Mouse (Mus musculus) cerebral cortex, adult 2 months (tissue): Measurements from ENCODE around the gene Pbld2.

Source experiments
- WGBS: fragments of 180-500 bp; shearing (Covaris S2); methylation state at CpG from one replicate; pipeline ENCODE4 v1.1.7; 2018; 5-methylcytosine and 5-hydroxymethylcytosine counted together

Gene Pbld2

DNA sequence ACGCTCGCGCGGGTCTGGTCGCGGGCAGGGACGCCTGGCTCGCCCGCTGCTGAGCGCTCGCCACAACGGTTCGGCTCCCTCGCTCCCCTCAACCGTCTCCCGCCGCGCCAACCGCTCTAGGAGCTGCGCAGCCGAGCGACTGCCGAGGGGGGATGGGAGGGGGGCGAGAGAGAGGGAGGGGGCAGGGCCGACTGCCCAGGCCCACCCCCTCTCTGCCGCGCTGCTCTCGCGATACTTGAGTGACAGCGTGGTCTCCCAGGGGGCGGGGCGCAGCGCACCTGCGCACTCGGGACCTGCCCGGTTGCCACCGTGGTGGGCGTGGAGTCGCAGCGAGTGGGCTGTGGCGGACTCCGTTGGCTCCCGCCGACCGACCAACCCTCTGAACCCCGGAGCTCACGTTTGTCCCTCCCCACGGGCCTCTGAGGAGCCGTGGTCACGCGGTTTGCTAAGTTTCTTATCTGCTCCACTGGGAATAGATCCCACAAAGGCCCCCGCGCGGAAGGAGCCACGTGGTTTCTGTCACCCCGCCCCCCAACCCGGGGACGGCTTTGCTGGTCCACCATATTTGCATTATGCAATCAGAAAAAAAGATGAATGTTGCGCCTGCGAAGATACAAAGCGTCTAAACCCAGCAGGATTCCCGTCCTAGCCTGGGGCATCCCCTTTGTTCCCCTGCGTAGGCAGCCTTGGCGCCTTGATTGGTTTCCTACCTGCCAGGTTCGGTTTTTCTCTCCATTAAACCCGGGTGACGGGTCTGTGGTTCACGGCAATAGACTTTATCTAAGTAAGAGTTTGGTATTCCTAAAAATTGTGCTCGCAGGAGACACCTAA, at the start of gene Pbld2, which contains the start of gene Hnrnph3:
Pbld2 (plus strand) TSS at position 567 of the 831 bp plus-strand sequence.
Hnrnph3 (minus strand) TSS at position 469 of the 831 bp plus-strand sequence.
- under 1% methylated on average over 69 of the region's 69 CpGs for WGBS

DNA sequence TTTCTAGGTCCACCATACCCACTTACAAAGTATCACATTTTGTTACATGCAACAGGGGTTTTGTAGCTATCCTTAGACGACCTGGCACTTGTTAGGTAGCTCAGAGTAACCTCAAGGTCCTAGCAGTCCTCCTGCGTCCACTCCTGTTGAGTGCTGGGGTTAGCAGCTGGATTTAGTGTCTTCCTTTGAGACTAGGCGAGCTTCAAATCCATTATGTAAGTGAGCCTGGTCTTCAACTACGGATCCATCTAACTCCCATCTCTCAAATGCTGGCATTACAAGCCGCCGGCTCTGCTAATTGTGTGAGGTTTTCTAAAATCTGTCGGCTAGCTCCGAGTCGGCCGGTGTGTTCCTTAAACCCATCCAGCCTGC, 44.5 kb upstream of the Pbld2 start:
- 12% methylated on average over 10 of the region's 10 CpGs for WGBS

GRCm38 (mm10) chr10:62980039-62980954, 43.8 kb upstream of the Pbld2 start, which contains the start of gene Rufy2:
Gene Rufy2, plus strand, starts transcription at chr10:62980223.
- under 1% methylated on average over 74 of the region's 77 CpGs for WGBS

GRCm38 (mm10) chr10:62984072-62984471, 40.0 kb upstream of the Pbld2 start:
- WGBS = 91% methylated on average over 11 of the region's 11 CpGs

- 84% methylated on average over 6 of the region's 6 CpGs for WGBS
Measured at GRCm38 (mm10) chr10:62984495-62984894, 39.6 kb upstream of the Pbld2 start.

DNA sequence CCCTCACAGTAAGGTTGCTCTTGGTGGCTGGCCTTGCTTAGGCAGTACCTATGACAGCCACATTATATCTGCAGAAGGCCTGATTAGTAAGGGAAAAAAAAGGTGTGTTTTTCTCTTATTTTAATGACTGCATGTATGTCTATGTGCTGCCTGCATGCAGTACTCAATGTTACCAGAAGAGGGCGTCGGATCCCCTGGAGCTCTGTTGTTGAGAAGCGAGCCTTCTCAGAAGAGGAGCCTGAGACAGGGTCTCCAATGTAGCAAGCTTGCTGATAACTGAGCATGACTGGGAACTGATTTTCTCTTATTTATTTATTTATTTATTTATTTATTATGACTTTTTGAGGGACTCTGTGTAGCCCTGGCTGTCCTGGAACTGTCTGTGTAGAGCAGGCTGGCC, 36.8 kb upstream of the Pbld2 start:
- WGBS = 30% methylated on average over 3 of the region's 3 CpGs

- 94% methylated on average over 15 of the region's 15 CpGs for WGBS
Measured at GRCm38 (mm10) chr10:62990636-62991035, 33.5 kb upstream of the Pbld2 start.

DNA sequence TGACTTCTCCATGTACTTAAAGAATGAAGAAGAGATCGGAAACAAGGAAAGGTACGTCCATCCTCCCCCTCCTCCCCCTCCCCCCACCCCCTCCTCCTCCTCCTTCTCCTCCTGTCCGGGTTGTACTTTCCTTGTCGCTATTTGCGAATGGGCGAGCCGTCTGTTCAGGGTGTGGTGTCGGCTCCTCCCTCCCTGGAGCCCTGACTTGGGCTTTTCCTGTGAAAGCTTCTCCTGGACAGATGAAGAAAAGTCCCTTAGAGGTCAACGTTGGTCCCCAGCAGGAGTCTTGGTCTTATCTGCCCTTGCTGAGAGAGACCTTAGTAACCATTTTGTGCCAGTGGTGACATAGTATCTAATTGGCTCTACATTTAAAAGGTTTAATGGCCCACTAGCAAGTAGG, 30.1 kb upstream of the Pbld2 start:
- whole genome bisulfite sequencing = 68% methylated on average over 6 of the region's 9 CpGs

GRCm38 (mm10) chr10:63000584-63000983, 23.5 kb upstream of the Pbld2 start:
- WGBS = 45% methylated on average over 9 of the region's 9 CpGs

DNA sequence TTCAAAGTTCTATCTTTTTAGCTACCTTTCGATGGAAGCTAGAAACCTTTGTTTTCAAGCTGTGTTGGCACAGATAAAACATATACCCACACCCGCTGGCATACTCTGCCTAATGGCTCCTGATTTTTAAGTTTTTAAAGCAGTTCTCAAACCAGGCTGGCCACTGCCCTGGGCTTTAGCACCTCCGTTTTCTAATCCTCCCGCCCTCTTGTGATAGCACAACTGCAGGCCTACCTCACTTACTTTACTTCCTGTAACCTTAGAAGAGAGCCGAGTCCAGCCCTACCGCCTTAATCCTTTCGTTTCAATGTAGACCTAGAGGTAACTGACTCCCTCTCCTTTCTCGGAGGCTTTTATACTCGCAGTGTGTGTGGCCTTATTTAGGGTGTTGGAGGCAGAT, 20.9 kb upstream of the Pbld2 start:
- 70% methylated on average over 9 of the region's 9 CpGs for WGBS

GRCm38 (mm10) chr10:63004556-63004955, 19.6 kb upstream of the Pbld2 start:
- WGBS = 57% methylated on average over 9 of the region's 9 CpGs

- WGBS = 51% methylated on average over 3 of the region's 3 CpGs
Measured at GRCm38 (mm10) chr10:63008193-63008592, 15.9 kb upstream of the Pbld2 start.

GRCm38 (mm10) chr10:63010268-63010667, 13.8 kb upstream of the Pbld2 start:
- 65% methylated on average over 4 of the region's 4 CpGs for WGBS

DNA sequence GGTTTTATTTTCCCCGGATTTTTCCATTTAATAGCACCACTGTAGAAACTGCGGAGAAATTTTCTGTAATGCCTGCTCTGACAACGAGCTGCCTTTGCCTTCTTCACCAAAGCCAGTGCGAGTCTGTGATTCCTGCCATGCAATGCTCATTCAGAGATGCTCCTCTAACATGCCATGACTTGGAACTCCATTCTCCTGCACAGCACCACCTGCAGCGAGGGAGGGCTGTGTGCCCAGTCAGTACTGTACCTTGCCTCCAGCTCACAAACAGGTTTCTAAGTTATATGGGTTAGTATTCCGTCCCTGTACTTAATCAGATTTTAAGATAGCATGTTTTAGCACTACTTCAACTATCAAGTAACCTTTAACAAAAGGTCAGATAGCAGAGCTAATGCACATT, 12.6 kb upstream of the Pbld2 start:
- 82% methylated on average over 6 of the region's 6 CpGs for WGBS

DNA sequence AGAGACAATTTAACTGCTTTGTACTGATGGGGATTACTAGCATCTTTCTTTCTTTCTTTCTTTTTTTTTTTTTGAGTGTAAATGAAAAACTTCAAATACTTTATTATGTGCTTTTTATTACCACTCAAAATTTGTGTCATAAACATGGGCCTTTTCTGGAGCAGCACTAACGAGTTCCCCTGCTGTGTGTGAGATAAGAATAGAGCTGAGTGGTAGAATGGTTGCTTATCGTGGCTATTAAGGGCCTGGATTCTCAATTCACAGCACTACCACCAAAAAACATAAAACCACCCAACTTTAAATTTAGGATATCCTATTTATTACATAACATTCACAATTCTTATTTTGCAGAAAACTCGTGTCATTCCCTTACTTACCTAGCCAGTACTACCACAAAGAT, 10.6 kb upstream of the Pbld2 start:
- WGBS = 42% methylated on average over 3 of the region's 3 CpGs

GRCm38 (mm10) chr10:63014168-63014567, 9.9 kb upstream of the Pbld2 start:
- WGBS = 83% methylated on average over 9 of the region's 9 CpGs

DNA sequence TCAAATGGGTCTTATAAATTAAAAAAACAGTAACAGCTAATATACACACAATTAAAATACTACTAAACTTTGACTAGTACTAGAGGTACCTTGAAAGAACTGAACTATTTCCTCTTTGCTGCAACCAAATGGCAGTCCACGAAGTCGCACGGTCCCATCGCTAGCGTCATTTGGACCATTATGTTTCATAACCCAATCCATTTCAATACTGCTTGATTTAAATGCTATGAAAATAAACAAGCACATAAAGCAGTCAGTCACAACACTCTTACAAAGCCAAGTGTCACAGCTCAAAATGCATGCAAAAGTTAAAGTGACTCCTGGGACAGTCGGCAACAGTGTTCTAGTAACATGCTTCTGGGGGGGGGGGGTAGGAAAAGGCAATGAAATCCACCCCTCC, 4.8 kb upstream of the Pbld2 start:
- 59% methylated on average over 6 of the region's 6 CpGs for WGBS

GRCm38 (mm10) chr10:63021702-63022101, 2.4 kb upstream of the Pbld2 start:
- 13% methylated on average over 4 of the region's 4 CpGs for WGBS

- under 1% methylated on average over 27 of the region's 27 CpGs for WGBS
Measured at GRCm38 (mm10) chr10:63022541-63023120, 1.5 kb upstream of the Pbld2 start.

DNA sequence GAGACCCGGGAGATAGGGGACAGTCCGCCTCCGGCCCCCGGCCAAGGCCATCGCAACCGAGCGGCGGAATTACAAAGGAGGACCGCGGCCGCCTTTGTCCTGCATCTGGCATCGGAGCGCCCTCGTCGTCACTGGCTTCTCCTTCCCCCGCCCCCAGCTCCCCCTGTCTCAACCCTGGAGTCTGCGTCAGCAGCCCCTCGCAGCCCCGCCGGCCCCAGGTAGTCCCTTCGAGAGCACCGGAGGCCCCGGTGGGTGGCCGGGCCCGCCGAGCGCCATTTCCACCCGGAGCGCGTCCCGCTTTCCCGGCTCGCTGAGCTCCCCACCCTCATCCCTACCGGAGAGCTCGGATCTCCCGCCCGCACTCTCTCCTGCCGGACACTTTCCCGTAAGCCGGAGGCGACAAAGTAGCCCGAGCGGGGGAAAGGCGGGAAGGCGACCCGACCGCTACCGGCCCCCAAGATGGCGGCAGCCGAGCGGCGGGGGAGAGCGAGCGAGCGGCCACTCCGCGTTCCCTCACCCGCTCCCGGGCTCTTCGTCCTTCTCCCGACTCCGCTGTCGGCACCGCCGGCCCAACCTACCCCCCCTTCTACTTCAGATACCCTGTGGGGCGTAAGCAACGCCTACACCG, 880 bp upstream of the Pbld2 start:
- under 1% methylated on average over 68 of the region's 68 CpGs for WGBS

- under 1% methylated on average over 8 of the region's 8 CpGs for WGBS
Measured at GRCm38 (mm10) chr10:63024580-63024910, 430 bp downstream of the Pbld2 start.

DNA sequence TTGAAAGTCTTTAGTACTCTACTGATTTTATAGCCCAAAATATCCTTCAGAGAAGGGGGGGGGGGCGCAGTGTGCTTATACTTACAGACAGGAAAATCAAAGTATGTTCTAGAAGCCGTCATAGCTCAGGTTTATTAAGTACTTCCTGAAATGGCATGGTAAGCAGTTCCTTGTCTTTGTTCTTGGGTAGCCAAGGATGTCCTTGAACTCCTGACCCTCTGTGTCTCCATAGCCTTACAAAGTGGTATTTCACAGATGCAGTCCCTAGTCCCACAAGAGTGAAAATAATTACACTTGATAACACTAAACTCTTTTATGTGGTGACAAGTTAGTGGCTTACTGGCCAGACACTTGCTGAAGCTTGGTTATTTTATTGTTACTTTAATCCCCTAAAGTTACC, 901 bp downstream of the Pbld2 start:
- WGBS = 27% methylated on average over 2 of the region's 2 CpGs
